In genomic region chr12:82670201-82670737, GRCm38 (mm10) we compare ENCODE assay signal across 17 mouse cellular contexts.
DNase-seq lines count a peak whose midpoint lies in the region; ATAC-seq and TF ChIP-seq lines count a peak whose summit lies in the region.
"Had no signal": no experiment of that assay in that cellular context is flagged by ENCODE, and none has a peak within 500 bp of the region (broad histone marks: within the 10 kb centered on the region; RNA-seq: fewer than 3 reads in every experiment).

No protein-coding gene starts in this region.

- DNase-seq in embryonic facial prominence, embryonic 14.5 days (ENCODE audit: low spot score): peak; percentile 43
- no peak for DNase-seq in embryonic facial prominence, embryonic 10.5 days (ENCODE audit: low spot score)
- DNase-seq in heart, postnatal 4 days: peak; percentile 29
- DNase-seq in heart, postnatal 36 days: no peak
- peak; percentile 3 for DNase-seq in left cerebral cortex, postnatal 4 days
- no peak for DNase-seq in left cerebral cortex, adult 2 months (ENCODE audit: extremely low spot score in 1 of 2, low spot score in 2 of 2)
- DNase-seq in Muller cell, postnatal 12 days (ENCODE audit: inconsistent ontology term): peak; percentile 90
- no peak for DNase-seq in spleen, postnatal 14 days (ENCODE audit: low spot score in 2 of 2)
- DNase-seq: cerebellum, postnatal 36 days; gastrocnemius, adult 2 months; kidney, postnatal 36 days; right cerebral cortex, adult 18-20 months; thymus, postnatal 14 days had no signal

- intact Hi-C loops in heart, postnatal 36 days (cut with DNase I): no loop called here
- intact Hi-C loops in left cerebral cortex, postnatal 4 days (cut with DNase I): no loop called here
- intact Hi-C loops in left cerebral cortex, adult 2 months (cut with DNase I): no loop called here

- no peaks in the 10 kb centered on the region; the same call in 1 of the 2 replicates for H3K4me1 ChIP-seq in embryonic facial prominence, embryonic 14.5 days (ENCODE audit: control insufficient read depth, insufficient read depth, low read length)
- H3K4me1 ChIP-seq in embryonic facial prominence, embryonic 10.5 days: peaks cover 6% of the 10 kb centered on the region; the same call in 1 of the 2 replicates
- H3K4me1 ChIP-seq: intestine, embryonic 15.5 days had no signal

- H3K36me3 ChIP-seq in embryonic facial prominence, embryonic 14.5 days (ENCODE audit: control insufficient read depth, insufficient read depth, low read length): no peaks in the 10 kb centered on the region
- no peaks in the 10 kb centered on the region for H3K36me3 ChIP-seq in embryonic facial prominence, embryonic 10.5 days (replicated peaks)
- H3K36me3 ChIP-seq: intestine, embryonic 15.5 days; lung, embryonic 15.5 days had no signal

- 56% methylated on average over 4 of the region's 4 CpGs for WGBS in embryonic facial prominence, embryonic 14.5 days
- 84% methylated on average over 4 of the region's 4 CpGs for WGBS in embryonic facial prominence, embryonic 10.5 days

- H3K27ac ChIP-seq in embryonic facial prominence, embryonic 14.5 days (replicated peaks; ENCODE audit: low read depth, low read length): no peak overlapping the region
- H3K27ac ChIP-seq in embryonic facial prominence, embryonic 10.5 days (replicated peaks): no peak overlapping the region
- H3K27ac ChIP-seq in left cerebral cortex, adult 2 months: no peak overlapping the region; the same call in 1 of the 2 replicates
- H3K27ac ChIP-seq: gastrocnemius, adult 2 months; intestine, embryonic 15.5 days; lung, embryonic 15.5 days had no signal

- H3K4me2 ChIP-seq in embryonic facial prominence, embryonic 14.5 days (ENCODE audit: low read depth, low read length): no peak overlapping the region
- H3K4me2 ChIP-seq: intestine, embryonic 15.5 days; liver, embryonic 11.5 days; lung, embryonic 15.5 days had no signal

- TF ChIP-seq CTCF in left cerebral cortex, adult 2 months (IDR thresholded peaks at IDR 0.05): no peak

- no peak overlapping the region for H3K4me3 ChIP-seq in embryonic facial prominence, embryonic 14.5 days (ENCODE audit: low read depth, low read length)
- no peak overlapping the region for H3K4me3 ChIP-seq in embryonic facial prominence, embryonic 10.5 days
- H3K4me3 ChIP-seq in left cerebral cortex, adult 2 months: no peak overlapping the region
- H3K4me3 ChIP-seq: gastrocnemius, adult 2 months; intestine, embryonic 15.5 days; lung, embryonic 15.5 days; myocyte had no signal

- no peaks in the 10 kb centered on the region for H3K9me3 ChIP-seq in embryonic facial prominence, embryonic 14.5 days (ENCODE audit: control insufficient read depth, low read length)
- H3K9me3 ChIP-seq in embryonic facial prominence, embryonic 10.5 days: no peaks in the 10 kb centered on the region
- H3K9me3 ChIP-seq: intestine, embryonic 15.5 days; lung, embryonic 15.5 days had no signal

- no peaks in the 10 kb centered on the region for H3K27me3 ChIP-seq in embryonic facial prominence, embryonic 14.5 days (replicated peaks; ENCODE audit: control insufficient read depth, insufficient read depth, low read length)
- no peaks in the 10 kb centered on the region for H3K27me3 ChIP-seq in embryonic facial prominence, embryonic 10.5 days (replicated peaks; ENCODE audit: low read depth, poor library complexity, severe bottlenecking)
- H3K27me3 ChIP-seq: intestine, embryonic 15.5 days; lung, embryonic 15.5 days had no signal

- no peak for ATAC-seq in embryonic facial prominence, embryonic 14.5 days (ENCODE audit: low read depth)
- ATAC-seq: intestine, embryonic 15.5 days had no signal

- no peak overlapping the region for H3K9ac ChIP-seq in embryonic facial prominence, embryonic 14.5 days (ENCODE audit: low read depth, low read length)
- H3K9ac ChIP-seq: intestine, embryonic 15.5 days; lung, embryonic 15.5 days had no signal

Comparison
In these comparisons a context has a peak if more than half of its experiments do, and no peak if none do; other contexts are left out.
1. DNase-seq: peak in embryonic facial prominence, embryonic 14.5 days (single experiment), heart, postnatal 4 days (single experiment), left cerebral cortex, postnatal 4 days (single experiment) and Muller cell, postnatal 12 days (single experiment); none in embryonic facial prominence, embryonic 10.5 days (single experiment), heart, postnatal 36 days (0 of 2), left cerebral cortex, adult 2 months (0 of 2) and spleen, postnatal 14 days (0 of 2).